Mouse (Mus musculus): ENCODE results near the gene Katnal1. TPM values are rescaled to one million over a fixed set of nuclear protein-coding genes. Genes with fewer than 3 reads are reported as not detected.

The Katnal1 gene
- polyA plus RNA-seq, 1 experiment: 5.6 TPM

DNA sequence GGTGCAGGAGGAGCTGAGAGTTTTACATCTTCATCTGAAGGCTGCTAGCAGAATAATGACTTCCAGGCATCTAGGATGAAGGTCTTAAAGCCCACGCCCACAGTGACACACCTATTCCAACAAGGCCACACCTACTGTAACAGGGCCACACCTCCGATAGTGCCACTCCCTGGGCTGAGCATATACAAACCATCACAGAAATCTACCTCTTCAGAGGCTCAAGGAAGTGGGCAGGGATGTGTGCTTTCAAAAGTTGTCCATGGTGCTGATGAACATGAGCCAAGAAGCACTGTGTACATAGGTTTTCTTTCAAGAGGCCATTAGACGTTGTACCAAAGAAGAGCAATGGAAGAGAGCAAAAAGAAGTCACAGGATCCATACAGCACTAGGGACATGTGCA lies 71.6 kb downstream of the Katnal1 start:
- 94% methylated on average over 3 of the region's 3 CpGs for WGBS
- DNase-seq: no peak
- TF ChIP-seq POLR2A (IDR thresholded peaks at IDR 0.05; ENCODE audit: control insufficient read depth, extremely low read depth, insufficient read depth, low read length, poor library complexity) (no peak), CTCF (IDR thresholded peaks at IDR 0.05; ENCODE audit: borderline replicate concordance, control insufficient read depth, extremely low read depth, insufficient read depth, low read length, poor library complexity) (no peak)
- Histone ChIP-seq H3K4me1 (replicated peaks; ENCODE audit: control insufficient read depth, insufficient read depth, low read length) (peaks cover 6% of the 10 kb centered on the region; the same call in 1 of the 2 replicates), H3K4me3 (ENCODE audit: control insufficient read depth, insufficient read depth, low read length) (no peak overlapping the region), H3K36me3 (ENCODE audit: control insufficient read depth, insufficient read depth, low read length) (no peaks in the 10 kb centered on the region), H3K27ac (ENCODE audit: control insufficient read depth, insufficient read depth, low read length) (no peak overlapping the region), H3K27me3 (ENCODE audit: control insufficient read depth, insufficient read depth, low read length) (no peaks in the 10 kb centered on the region)

DNA sequence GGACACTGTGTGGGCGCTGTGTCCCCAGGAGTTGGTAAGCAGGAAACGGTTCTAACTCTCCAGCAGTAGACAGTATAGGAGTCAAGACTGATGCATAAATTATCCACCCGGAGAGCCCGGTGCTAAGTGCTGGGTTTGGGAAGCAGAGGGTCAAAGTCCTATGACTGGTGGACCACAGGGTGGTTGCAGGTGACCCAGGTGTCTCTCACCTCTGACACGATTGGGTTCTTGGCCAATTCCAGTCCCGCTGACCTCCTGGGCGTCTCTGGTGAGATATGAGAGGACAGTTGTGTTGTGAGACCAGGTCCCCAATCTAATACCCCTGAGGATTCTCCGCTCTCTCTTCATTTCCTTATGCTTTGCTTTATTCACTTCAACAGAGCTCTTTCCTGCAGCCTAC lies 74.1 kb downstream of the Katnal1 start:
- Histone ChIP-seq H3K36me3 (ENCODE audit: control insufficient read depth, insufficient read depth, low read length) (no peaks in the 10 kb centered on the region), H3K4me1 (replicated peaks; ENCODE audit: control insufficient read depth, insufficient read depth, low read length) (peaks cover 6% of the 10 kb centered on the region; the same call in 1 of the 2 replicates), H3K27me3 (ENCODE audit: control insufficient read depth, insufficient read depth, low read length) (no peaks in the 10 kb centered on the region), H3K27ac (ENCODE audit: control insufficient read depth, insufficient read depth, low read length) (no peak overlapping the region), H3K4me3 (ENCODE audit: control insufficient read depth, insufficient read depth, low read length) (no peak overlapping the region)
- 94% methylated on average over 8 of the region's 8 CpGs for WGBS
- no peak for DNase-seq
- TF ChIP-seq CTCF (IDR thresholded peaks at IDR 0.05; ENCODE audit: borderline replicate concordance, control insufficient read depth, extremely low read depth, insufficient read depth, low read length, poor library complexity): no peak
- no peak for TF ChIP-seq POLR2A (IDR thresholded peaks at IDR 0.05; ENCODE audit: control insufficient read depth, extremely low read depth, insufficient read depth, low read length, poor library complexity)

DNA sequence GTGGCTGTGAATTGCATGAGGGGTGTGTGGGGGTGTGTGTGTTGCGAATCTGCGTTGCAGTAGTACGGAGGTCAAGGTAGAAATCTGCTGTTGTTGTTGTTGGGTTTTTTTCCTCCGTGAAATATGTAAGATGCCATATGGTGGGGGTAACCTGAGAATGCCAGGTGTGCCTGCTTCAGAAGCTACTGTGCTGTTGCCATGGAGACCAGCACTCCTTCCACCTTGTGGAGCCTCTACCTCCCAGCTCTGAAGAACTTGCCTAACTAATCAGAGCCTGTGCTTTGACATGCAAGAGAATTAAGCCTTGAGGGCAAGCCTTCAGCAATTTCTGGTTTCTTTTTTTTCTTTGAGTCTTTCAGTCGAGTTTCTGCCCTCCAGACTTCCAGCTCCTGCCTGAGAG lies 75.0 kb downstream of the Katnal1 start:
- no peak for TF ChIP-seq CTCF (IDR thresholded peaks at IDR 0.05; ENCODE audit: borderline replicate concordance, control insufficient read depth, extremely low read depth, insufficient read depth, low read length, poor library complexity)
- TF ChIP-seq POLR2A (IDR thresholded peaks at IDR 0.05; ENCODE audit: control insufficient read depth, extremely low read depth, insufficient read depth, low read length, poor library complexity): no peak
- Histone ChIP-seq H3K27me3 (ENCODE audit: control insufficient read depth, insufficient read depth, low read length) (no peaks in the 10 kb centered on the region), H3K4me3 (ENCODE audit: control insufficient read depth, insufficient read depth, low read length) (no peak overlapping the region), H3K27ac (ENCODE audit: control insufficient read depth, insufficient read depth, low read length) (no peak overlapping the region), H3K36me3 (ENCODE audit: control insufficient read depth, insufficient read depth, low read length) (no peaks in the 10 kb centered on the region), H3K4me1 (replicated peaks; ENCODE audit: control insufficient read depth, insufficient read depth, low read length) (peaks cover 6% of the 10 kb centered on the region; the same call in 1 of the 2 replicates)
- WGBS: 70% methylated on average over 5 of the region's 5 CpGs
- no peak for DNase-seq

DNA sequence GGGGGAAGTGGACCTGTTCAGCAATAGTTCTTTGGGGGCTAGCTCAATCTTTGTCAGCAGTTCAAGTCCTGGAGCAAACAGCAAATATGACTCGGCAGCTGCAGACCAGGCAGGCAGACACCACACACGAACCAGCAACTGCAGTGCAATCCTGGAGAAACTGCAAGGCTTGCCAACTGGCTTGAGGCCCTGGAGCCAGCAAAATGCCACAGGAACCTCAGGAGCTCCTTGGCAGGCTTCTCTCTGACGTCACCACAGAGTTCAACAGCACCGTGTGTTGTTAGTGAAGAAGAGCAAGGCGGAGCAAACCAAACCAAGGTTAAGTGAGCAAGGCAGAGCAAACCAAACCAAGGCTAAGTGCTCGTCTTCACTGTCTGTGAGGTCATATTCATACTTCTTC lies 79.6 kb downstream of the Katnal1 start:
- H3K4me3 ChIP-seq (ENCODE audit: control insufficient read depth, insufficient read depth, low read length): no peak overlapping the region
- H3K36me3 ChIP-seq (ENCODE audit: control insufficient read depth, insufficient read depth, low read length): no peaks in the 10 kb centered on the region
- 94% methylated on average over 6 of the region's 6 CpGs for WGBS
- H3K27ac ChIP-seq (ENCODE audit: control insufficient read depth, insufficient read depth, low read length): no peak overlapping the region
- 0 out of 2 replicates have a peak, but pooled peaks cover 6% of the 10 kb centered on the region for H3K4me1 ChIP-seq (replicated peaks; ENCODE audit: control insufficient read depth, insufficient read depth, low read length)
- TF ChIP-seq POLR2A (IDR thresholded peaks at IDR 0.05; ENCODE audit: control insufficient read depth, extremely low read depth, insufficient read depth, low read length, poor library complexity) (no peak), CTCF (IDR thresholded peaks at IDR 0.05; ENCODE audit: borderline replicate concordance, control insufficient read depth, extremely low read depth, insufficient read depth, low read length, poor library complexity) (no peak)
- no peak for DNase-seq
- no peaks in the 10 kb centered on the region for H3K27me3 ChIP-seq (ENCODE audit: control insufficient read depth, insufficient read depth, low read length)

DNA sequence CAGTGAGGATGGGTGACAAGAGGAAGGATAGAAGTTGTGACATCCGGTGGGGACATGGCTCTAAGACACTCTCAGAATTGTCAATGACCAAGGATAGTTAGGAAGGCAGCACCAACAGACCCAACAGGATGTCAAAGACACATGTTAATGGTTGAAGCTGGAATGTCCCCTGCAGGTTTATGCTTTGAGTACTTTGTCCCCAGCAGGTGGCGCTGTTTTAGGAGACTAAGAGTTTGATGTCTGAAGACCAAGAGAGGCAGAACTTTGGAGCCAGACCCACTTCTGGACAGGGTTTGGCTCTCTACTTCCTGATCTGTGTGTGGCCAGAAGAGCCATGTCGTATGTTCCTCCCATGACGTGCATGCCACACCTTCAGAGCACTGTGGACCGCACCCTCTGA lies 82.1 kb downstream of the Katnal1 start:
- Histone ChIP-seq H3K27me3 (ENCODE audit: control insufficient read depth, insufficient read depth, low read length) (no peaks in the 10 kb centered on the region), H3K27ac (ENCODE audit: control insufficient read depth, insufficient read depth, low read length) (no peak overlapping the region), H3K36me3 (ENCODE audit: control insufficient read depth, insufficient read depth, low read length) (no peaks in the 10 kb centered on the region), H3K4me1 (replicated peaks; ENCODE audit: control insufficient read depth, insufficient read depth, low read length) (no peaks in the 10 kb centered on the region), H3K4me3 (ENCODE audit: control insufficient read depth, insufficient read depth, low read length) (no peak overlapping the region)
- WGBS: 99% methylated on average over 5 of the region's 5 CpGs
- TF ChIP-seq POLR2A (IDR thresholded peaks at IDR 0.05; ENCODE audit: control insufficient read depth, extremely low read depth, insufficient read depth, low read length, poor library complexity) (no peak), CTCF (IDR thresholded peaks at IDR 0.05; ENCODE audit: borderline replicate concordance, control insufficient read depth, extremely low read depth, insufficient read depth, low read length, poor library complexity) (no peak)
- no peak for DNase-seq

DNA sequence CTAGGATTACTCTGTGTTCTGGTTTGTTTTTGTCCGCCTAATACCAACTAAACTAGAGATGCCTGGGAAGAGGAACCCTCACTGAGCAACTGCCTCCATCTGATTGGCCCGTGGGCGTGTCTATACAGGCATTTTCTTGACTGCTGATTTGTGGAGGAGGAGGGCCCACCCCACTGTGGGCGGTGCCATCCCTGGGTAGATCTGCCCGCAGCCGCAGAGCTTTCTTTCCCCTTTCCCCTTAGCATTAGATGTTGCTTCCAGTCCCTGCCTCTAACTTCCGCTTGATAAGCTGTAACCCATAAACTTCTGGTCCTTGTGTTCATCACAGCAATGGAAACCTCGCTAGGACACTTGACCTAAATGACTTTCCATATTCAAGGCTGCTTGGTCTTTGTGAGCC lies 92.1 kb downstream of the Katnal1 start:
- H3K27ac ChIP-seq (ENCODE audit: control insufficient read depth, insufficient read depth, low read length): no peak overlapping the region
- H3K27me3 ChIP-seq (ENCODE audit: control insufficient read depth, insufficient read depth, low read length): no peaks in the 10 kb centered on the region; the same call in 1 of the 2 replicates
- DNase-seq: peak; percentile 27
- TF ChIP-seq CTCF (IDR thresholded peaks at IDR 0.05; ENCODE audit: borderline replicate concordance, control insufficient read depth, extremely low read depth, insufficient read depth, low read length, poor library complexity): no peak
- no peak for TF ChIP-seq POLR2A (IDR thresholded peaks at IDR 0.05; ENCODE audit: control insufficient read depth, extremely low read depth, insufficient read depth, low read length, poor library complexity)
- 0 out of 2 replicates have a peak, but pooled peaks cover 2% of the 10 kb centered on the region for H3K4me1 ChIP-seq (replicated peaks; ENCODE audit: control insufficient read depth, insufficient read depth, low read length)
- no peak overlapping the region for H3K4me3 ChIP-seq (ENCODE audit: control insufficient read depth, insufficient read depth, low read length)
- WGBS: 47% methylated on average over 8 of the region's 8 CpGs
- no peaks in the 10 kb centered on the region for H3K36me3 ChIP-seq (ENCODE audit: control insufficient read depth, insufficient read depth, low read length)
